Mouse (Mus musculus): Measurements from ENCODE around the gene Plekhh3. TPM values are rescaled to one million over a fixed set of nuclear protein-coding genes. Genes with fewer than 3 reads are reported as not detected.
"Not testable (repeated sequence)": the region's sequence is repeated elsewhere in the genome, so short reads cannot be mapped to it uniquely, and the experiment has no call there.

Plekhh3 gene
- polyA plus RNA-seq, 1 experiment, result 18.3 TPM

- H3K4me3 ChIP-seq (ENCODE audit: insufficient read depth, poor library complexity, severe bottlenecking), result no peak overlapping the region
- H3K79me3 ChIP-seq (ENCODE audit: low read depth), result peaks cover under 1% of the 10 kb centered on the region
- H3ac ChIP-seq (ENCODE audit: control insufficient read depth, insufficient read length, low read depth), result no peak overlapping the region
- peaks cover 53% of the 10 kb centered on the region for H3K36me3 ChIP-seq (ENCODE audit: control insufficient read depth, insufficient read depth)
- TF ChIP-seq CEBPB (IDR thresholded peaks at IDR 0.05; ENCODE audit: low read depth) (no peak), MYOD1 (IDR thresholded peaks at IDR 0.05; ENCODE audit: control insufficient read depth, insufficient read length, low read depth) (no peak), FOSL1 (IDR thresholded peaks at IDR 0.05; ENCODE audit: insufficient read depth, low read length, poor library complexity, severe bottlenecking) (no peak), MYOG (IDR thresholded peaks at IDR 0.05; ENCODE audit: control insufficient read depth, extremely low read depth, insufficient read length) (no peak), MAX (IDR thresholded peaks at IDR 0.05) (no peak), USF1 (IDR thresholded peaks at IDR 0.05; ENCODE audit: low read depth) (no peak), CTCF (IDR thresholded peaks at IDR 0.05; ENCODE audit: control insufficient read depth, insufficient read depth, insufficient read length) (no peak)
- H3K79me2 ChIP-seq (ENCODE audit: control insufficient read depth, insufficient read depth), result peaks cover 9% of the 10 kb centered on the region
- H3K27me3 ChIP-seq (ENCODE audit: control insufficient read depth, insufficient read depth, insufficient read length), result no peaks in the 10 kb centered on the region
Observed at GRCm38 (mm10) chr11:101163476-101164350, 7.4 kb downstream of the Plekhh3 start.

- H3K79me3 ChIP-seq (ENCODE audit: low read depth), result no peaks in the 10 kb centered on the region
- no peaks in the 10 kb centered on the region for H3K27me3 ChIP-seq (ENCODE audit: control insufficient read depth, insufficient read depth, insufficient read length)
- no peaks in the 10 kb centered on the region for H3K79me2 ChIP-seq (ENCODE audit: control insufficient read depth, insufficient read depth)
- peaks cover 53% of the 10 kb centered on the region for H3K36me3 ChIP-seq (ENCODE audit: control insufficient read depth, insufficient read depth)
- TF ChIP-seq CTCF (IDR thresholded peaks at IDR 0.05; ENCODE audit: control insufficient read depth, insufficient read depth, insufficient read length) (no peak), CEBPB (IDR thresholded peaks at IDR 0.05; ENCODE audit: low read depth) (no peak), FOSL1 (IDR thresholded peaks at IDR 0.05; ENCODE audit: insufficient read depth, low read length, poor library complexity, severe bottlenecking) (no peak)
- H3K4me3 ChIP-seq (ENCODE audit: insufficient read depth, poor library complexity, severe bottlenecking), result no peak overlapping the region
- no peak overlapping the region for H3ac ChIP-seq (ENCODE audit: control insufficient read depth, insufficient read length, low read depth)
Observed at GRCm38 (mm10) chr11:101162772-101163171, 8.4 kb downstream of the Plekhh3 start.

- no peaks in the 10 kb centered on the region for H3K27me3 ChIP-seq (ENCODE audit: control insufficient read depth, insufficient read depth, insufficient read length)
- no peak overlapping the region for H3K4me3 ChIP-seq (ENCODE audit: insufficient read depth, poor library complexity, severe bottlenecking)
- H3K36me3 ChIP-seq (ENCODE audit: control insufficient read depth, insufficient read depth), result peaks cover 49% of the 10 kb centered on the region
- H3K79me3 ChIP-seq (ENCODE audit: low read depth), result no peaks in the 10 kb centered on the region
- H3K79me2 ChIP-seq (ENCODE audit: control insufficient read depth, insufficient read depth), result no peaks in the 10 kb centered on the region
- TF ChIP-seq CTCF (IDR thresholded peaks at IDR 0.05; ENCODE audit: control insufficient read depth, insufficient read depth, insufficient read length) (no peak), USF1 (IDR thresholded peaks at IDR 0.05; ENCODE audit: low read depth) (no peak), MAX (IDR thresholded peaks at IDR 0.05) (no peak), MYOD1 (IDR thresholded peaks at IDR 0.05; ENCODE audit: control insufficient read depth, insufficient read length, low read depth) (no peak), FOSL1 (IDR thresholded peaks at IDR 0.05; ENCODE audit: insufficient read depth, low read length, poor library complexity, severe bottlenecking) (no peak), MYOG (IDR thresholded peaks at IDR 0.05; ENCODE audit: control insufficient read depth, extremely low read depth, insufficient read length) (no peak), CEBPB (IDR thresholded peaks at IDR 0.05; ENCODE audit: low read depth) (no peak)
- no peak overlapping the region for H3ac ChIP-seq (ENCODE audit: control insufficient read depth, insufficient read length, low read depth)
Observed at GRCm38 (mm10) chr11:101162301-101162700, 8.8 kb downstream of the Plekhh3 start.

DNA sequence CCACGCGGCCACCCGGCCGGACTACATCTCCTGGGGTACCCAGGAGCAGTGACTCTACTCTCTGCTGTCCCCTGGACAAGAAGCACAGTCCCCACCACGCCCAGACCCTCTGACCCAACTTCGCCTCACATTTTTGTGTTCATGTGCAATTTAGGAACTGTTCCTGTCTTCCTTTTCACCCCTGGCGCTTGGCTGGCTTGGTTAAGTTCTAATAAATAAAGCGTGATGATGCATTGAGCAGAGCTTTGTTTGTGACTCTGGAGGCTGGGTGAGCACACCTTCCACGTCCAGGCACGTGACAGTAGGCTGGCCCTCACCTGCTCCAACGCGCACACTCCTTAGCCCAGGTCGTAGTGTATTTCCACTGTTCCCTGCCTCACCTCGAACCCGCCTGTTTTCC is 9.6 kb downstream of the Plekhh3 start:
- peaks cover 42% of the 10 kb centered on the region for H3K36me3 ChIP-seq (ENCODE audit: control insufficient read depth, insufficient read depth)
- H3K27me3 ChIP-seq (ENCODE audit: control insufficient read depth, insufficient read depth, insufficient read length), result no peaks in the 10 kb centered on the region
- TF ChIP-seq USF1 (IDR thresholded peaks at IDR 0.05; ENCODE audit: low read depth) (no peak), MAX (IDR thresholded peaks at IDR 0.05) (no peak), MYOG (IDR thresholded peaks at IDR 0.05; ENCODE audit: control insufficient read depth, extremely low read depth, insufficient read length) (no peak), FOSL1 (IDR thresholded peaks at IDR 0.05; ENCODE audit: insufficient read depth, low read length, poor library complexity, severe bottlenecking) (no peak), CTCF (IDR thresholded peaks at IDR 0.05; ENCODE audit: control insufficient read depth, insufficient read depth, insufficient read length) (no peak), CEBPB (IDR thresholded peaks at IDR 0.05; ENCODE audit: low read depth) (no peak), MYOD1 (IDR thresholded peaks at IDR 0.05; ENCODE audit: control insufficient read depth, insufficient read length, low read depth) (no peak)

GRCm38 (mm10) chr11:101160981-101161505 is 10.1 kb downstream of the Plekhh3 start:
- peaks cover 38% of the 10 kb centered on the region for H3K36me3 ChIP-seq (ENCODE audit: control insufficient read depth, insufficient read depth)
- H3ac ChIP-seq (ENCODE audit: control insufficient read depth, insufficient read length, low read depth); H3K4me3 ChIP-seq (ENCODE audit: insufficient read depth, poor library complexity, severe bottlenecking); H3K79me3 ChIP-seq (ENCODE audit: low read depth); H3K27me3 ChIP-seq (ENCODE audit: control insufficient read depth, insufficient read depth, insufficient read length); H3K79me2 ChIP-seq (ENCODE audit: control insufficient read depth, insufficient read depth): not testable (repeated sequence)

More for the DNA sequence above, 9.6 kb downstream of the Plekhh3 start:
- H3K79me2 ChIP-seq (ENCODE audit: control insufficient read depth, insufficient read depth), result no peaks in the 10 kb centered on the region
- H3K4me3 ChIP-seq (ENCODE audit: insufficient read depth, poor library complexity, severe bottlenecking), result no peak overlapping the region
- H3K79me3 ChIP-seq (ENCODE audit: low read depth), result no peaks in the 10 kb centered on the region
- H3ac ChIP-seq (ENCODE audit: control insufficient read depth, insufficient read length, low read depth), result no peak overlapping the region

DNA sequence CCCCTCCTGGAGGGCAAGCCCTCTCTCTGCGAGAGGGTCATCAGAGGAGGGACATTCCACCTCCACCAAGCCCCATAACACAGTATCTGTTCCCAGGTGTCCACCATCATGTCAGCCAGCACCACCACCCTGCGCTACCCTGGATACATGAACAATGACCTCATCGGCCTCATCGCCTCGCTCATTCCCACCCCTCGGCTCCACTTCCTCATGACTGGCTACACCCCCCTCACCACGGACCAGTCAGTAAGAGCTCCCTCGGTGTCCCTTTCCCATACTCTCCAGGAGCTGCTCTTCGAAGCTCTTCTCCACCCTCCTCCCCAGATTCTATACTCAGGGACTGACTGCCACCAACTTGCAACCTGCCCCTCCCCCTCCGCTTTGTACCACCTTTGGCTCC is 11.0 kb downstream of the Plekhh3 start:
- not testable (repeated sequence) for H3K4me3 ChIP-seq (ENCODE audit: insufficient read depth, poor library complexity, severe bottlenecking); H3K79me3 ChIP-seq (ENCODE audit: low read depth); H3K27me3 ChIP-seq (ENCODE audit: control insufficient read depth, insufficient read depth, insufficient read length); H3K79me2 ChIP-seq (ENCODE audit: control insufficient read depth, insufficient read depth); H3ac ChIP-seq (ENCODE audit: control insufficient read depth, insufficient read length, low read depth)
- H3K36me3 ChIP-seq (ENCODE audit: control insufficient read depth, insufficient read depth), result peaks cover 29% of the 10 kb centered on the region

Data from C2C12 (cell line).